Mouse (Mus musculus) gastrocnemius, postnatal 36 days (tissue): ENCODE data around the gene Ifi35. TPM values are rescaled to one million over a fixed set of nuclear protein-coding genes. Genes with fewer than 3 reads are reported as not detected.

Source experiments
- DNase-seq, 2 experiments: peaks; one replicate each; pipeline ENCODE4 v3.0.0; 2022
- intact Hi-C: fragments of 180-260 bp; cut with DNase I; formaldehyde crosslinking; loops from one replicate; pipeline ENCODE4 v1.15.1; 2025
- microRNA-seq, 2 experiments: library from miRNA; unstranded; fragments of <30 nt; microRNA quantifications; one replicate each; pipeline ENCODE4 v1.2.0; 2021
- total RNA-seq, 2 experiments: library from RNA; stranded (reverse); gene quantifications; 2 replicates each; pipeline ENCODE4 v1.2.3; 2021

The Ifi35 gene
- total RNA-seq, 2 experiments from 2014 or later, result 9.1 to 13.0 TPM

GRCm38 (mm10) chr11:101507090-101507489 is 58.9 kb downstream of the Ifi35 start:
- intact Hi-C loops, result no loop called here
- no peak for DNase-seq

Small RNA genes lying within 50 kb of the gene (microRNA-seq; reads per million reads assigned to microRNA genes)
- gene Mir6929, result 0.72 to 0.74 reads per million in 2 experiments

Other genes starting within 250 kb of the Ifi35 start
- 10 to 100 TPM; 20.5 to 23.8 TPM for gene Ezh1, start 221.9 kb upstream of the Ifi35 start, total RNA-seq
- gene Ramp2, start 202.4 kb upstream of the Ifi35 start, total RNA-seq, result 10 to 100 TPM; 35.3 to 38.3 TPM
- 10 to 100 TPM; 36.2 to 39.4 TPM for gene Vps25, start 194.7 kb upstream of the Ifi35 start, total RNA-seq
- under 1 TPM; 0.10 to 0.15 TPM for gene Wnk4, start 187.8 kb upstream of the Ifi35 start, total RNA-seq
- gene Cntd1, start 169.4 kb upstream of the Ifi35 start, total RNA-seq, result under 1 TPM; 0.10 to 0.15 TPM
- 10 to 100 TPM; 64.3 to 71.4 TPM for gene Coa3, start 169.3 kb upstream of the Ifi35 start, total RNA-seq
- gene Becn1, start 146.1 kb upstream of the Ifi35 start, total RNA-seq, result 10 to 100 TPM; 73.9 to 78.0 TPM
- 10 to 100 TPM; 54.1 to 57.8 TPM for gene Psme3, start 132.2 kb upstream of the Ifi35 start, total RNA-seq
- 1 to 10 TPM in 1 of 2 experiments, under 1 TPM in 1; 0.92 to 1.2 TPM for gene Aoc2, start 123.3 kb upstream of the Ifi35 start, total RNA-seq
- 1 to 10 TPM; 4.7 to 7.1 TPM for gene Aoc3, start 117.8 kb upstream of the Ifi35 start, total RNA-seq
- not detected for gene G6pc, start 80.8 kb upstream of the Ifi35 start, total RNA-seq
- 10 to 100 TPM; 10.5 to 19.4 TPM for gene Aarsd1, start 30.8 kb upstream of the Ifi35 start, total RNA-seq
- 10 to 100 TPM in 1 of 2 experiments, 1 to 10 TPM in 1; 8.1 to 13.0 TPM for gene Gm27029, start 23.6 kb upstream of the Ifi35 start, total RNA-seq
- 1 to 10 TPM; 6.7 to 7.9 TPM for gene Rundc1, start 23.3 kb upstream of the Ifi35 start, total RNA-seq
- 100 to 1,000 TPM in 1 of 2 experiments, 10 to 100 TPM in 1; 83.5 to 111 TPM for gene Ptges3l, start 23.1 kb upstream of the Ifi35 start, total RNA-seq
- 10 to 100 TPM; 35.1 to 42.1 TPM for gene Rpl27, start 6.1 kb upstream of the Ifi35 start, total RNA-seq
- 1 to 10 TPM; 2.8 to 3.0 TPM for gene Rnd2, start 16.6 kb downstream of the Ifi35 start, total RNA-seq
- 10 to 100 TPM; 11.5 to 12.3 TPM for gene Vat1, start 17.8 kb downstream of the Ifi35 start, total RNA-seq
- under 1 TPM; 0.31 to 0.57 TPM for gene Brca1, start 103.5 kb downstream of the Ifi35 start, total RNA-seq
- gene Nbr1, start 103.7 kb downstream of the Ifi35 start, total RNA-seq, result 10 to 100 TPM; 54.0 to 61.6 TPM
- gene Tmem106a, start 133.8 kb downstream of the Ifi35 start, total RNA-seq, result 1 to 10 TPM in 1 of 2 experiments, under 1 TPM in 1; 0.96 to 1.8 TPM
- gene Gm11634, start 150.8 kb downstream of the Ifi35 start, total RNA-seq, result not detected
- gene Rdm1, start 178.8 kb downstream of the Ifi35 start, total RNA-seq, result 10 to 100 TPM; 22.4 to 24.3 TPM
- 1 to 10 TPM; 4.7 to 9.3 TPM for gene Arl4d, start 217.1 kb downstream of the Ifi35 start, total RNA-seq